Mouse (Mus musculus) CH12.LX (cell line): ENCODE results near the gene Pik3r6.

Experiments used
- CHD1 ChIP-seq: IDR thresholded peaks from 2 replicates; pipeline ENCODE4 v1.6.1; 2012; ENCODE audit warnings: low read depth, low read length, improper control_type of control experiment, inconsistent platforms
- CHD2 ChIP-seq: IDR thresholded peaks from 2 replicates; pipeline ENCODE4 v1.6.1; 2011; ENCODE audit warnings: low read length, improper control_type of control experiment
- CTCF ChIP-seq, 2 experiments: IDR thresholded peaks in 1 of 2; conservative IDR thresholded peaks in 1 of 2; 2 replicates each; pipeline ENCODE4 v1.5.1; 2011 to 2012; ENCODE audit warnings: low read depth in 2 of 2, low read length in 2 of 2, improper control_type of control experiment in 1 of 2, inconsistent platforms in 1 of 2, mild to moderate bottlenecking in 1 of 2, moderate library complexity in 1 of 2
- E2F4 ChIP-seq: IDR thresholded peaks from 2 replicates; pipeline ENCODE4 v1.6.1; 2011; ENCODE audit warnings: low read depth, low read length, improper control_type of control experiment; ENCODE audit not compliant: insufficient replicate concordance
- EP300 ChIP-seq: IDR thresholded peaks from 2 replicates; pipeline ENCODE4 v1.6.1; 2011; ENCODE audit warnings: low read length, improper control_type of control experiment
- HCFC1 ChIP-seq: IDR thresholded peaks from 2 replicates; pipeline ENCODE4 v1.6.1; 2012; ENCODE audit warnings: low read depth, mild to moderate bottlenecking, inconsistent platforms, low read length, improper control_type of control experiment
- KAT2A ChIP-seq: IDR thresholded peaks from 2 replicates; pipeline ENCODE4 v1.6.1; 2012; ENCODE audit warnings: low read length, improper control_type of control experiment, inconsistent platforms; ENCODE audit not compliant: insufficient replicate concordance
- MAZ ChIP-seq: IDR thresholded peaks from 2 replicates; pipeline ENCODE4 v1.6.1; 2012; ENCODE audit warnings: low read depth, mild to moderate bottlenecking, inconsistent platforms, low read length, improper control_type of control experiment, moderate library complexity
- MEF2A ChIP-seq: IDR thresholded peaks from 2 replicates; pipeline ENCODE4 v1.6.1; 2014; ENCODE audit warnings: low read depth, mild to moderate bottlenecking, inconsistent platforms, low read length, improper control_type of control experiment, borderline replicate concordance
- MXI1 ChIP-seq: IDR thresholded peaks from 2 replicates; pipeline ENCODE4 v1.6.1; 2011; ENCODE audit warnings: mild to moderate bottlenecking, low read depth, low read length, improper control_type of control experiment
- POLR2AphosphoS2 ChIP-seq: IDR thresholded peaks from 2 replicates; pipeline ENCODE4 v1.6.1; 2011; ENCODE audit warnings: low read depth, low read length, improper control_type of control experiment
- USF1 ChIP-seq: IDR thresholded peaks from 2 replicates; pipeline ENCODE4 v1.6.1; 2014; ENCODE audit warnings: low read depth, mild to moderate bottlenecking, inconsistent platforms, low read length, improper control_type of control experiment
- ZKSCAN1 ChIP-seq: IDR thresholded peaks from 2 replicates; pipeline ENCODE4 v1.6.1; 2012; ENCODE audit warnings: low read depth, inconsistent platforms, low read length, improper control_type of control experiment, borderline replicate concordance

- TF ChIP-seq E2F4 (no peak), POLR2AphosphoS2 (no peak), USF1 (no peak), CHD2 (no peak), CTCF (conservative IDR thresholded peaks at IDR 0.05 in 1 of 2, IDR thresholded peaks at IDR 0.05 in 1 of 2; ENCODE audit: low read depth in 2 of 2, low read length in 2 of 2) (no peak), HCFC1 (no peak), MEF2A (no peak), CHD1 (no peak), EP300 (no peak), MXI1 (no peak), MAZ (no peak), KAT2A (no peak), ZKSCAN1 (no peak)
Measured at GRCm38 (mm10) chr11:68593247-68593646, 90.4 kb downstream of the Pik3r6 start.
